Mouse (Mus musculus) yolk sac, embryonic 10.5 days (tissue): ENCODE measurements at regions not wholly inside any gene's neighbourhood (a gene's known extent, or its start where the extent isn't known, plus 50 kb on each side); places are given as distances from the start of the nearest gene placed in this dataset.

Experiments
- DNase-seq: peaks from one replicate; pipeline ENCODE4 v3.0.0-alpha.2; 2017; ENCODE audit warnings: low spot score

- DNase-seq, result no peak
Measured at GRCm38 (mm10) chr10:117541487-117541886, 87.8 kb upstream of the Cpm start.

- no peak for DNase-seq
Measured at GRCm38 (mm10) chr10:117540747-117541398, 88.4 kb upstream of the Cpm start.

GRCm38 (mm10) chr10:117540112-117540594 lies 89.1 kb upstream of the Cpm start:
- DNase-seq, result no peak

- no peak for DNase-seq
Measured at GRCm38 (mm10) chr10:117539532-117539931, 89.8 kb upstream of the Cpm start.

- DNase-seq, result no peak
Measured at GRCm38 (mm10) chr10:117538725-117539124, 90.6 kb upstream of the Cpm start.

GRCm38 (mm10) chr10:117536769-117537599 lies 92.3 kb upstream of the Cpm start:
- DNase-seq, result no peak

GRCm38 (mm10) chr10:117535843-117536242 lies 93.5 kb upstream of the Cpm start:
- no peak for DNase-seq

GRCm38 (mm10) chr10:117534992-117535719 lies 94.1 kb upstream of the Cpm start:
- no peak for DNase-seq

- DNase-seq, result no peak
Measured at GRCm38 (mm10) chr10:117534478-117534877, 94.8 kb upstream of the Cpm start.

- DNase-seq, result no peak
Measured at GRCm38 (mm10) chr10:117533541-117534386, 95.5 kb upstream of the Cpm start.

- no peak for DNase-seq
Measured at GRCm38 (mm10) chr10:117532750-117533540, 96.4 kb upstream of the Cpm start.

- DNase-seq, result no peak
Measured at GRCm38 (mm10) chr10:117531798-117532747, 97.2 kb upstream of the Cpm start.

GRCm38 (mm10) chr10:117530859-117531602 lies 98.3 kb upstream of the Cpm start:
- no peak for DNase-seq

- no peak for DNase-seq
Measured at GRCm38 (mm10) chr10:117530007-117530858, 99.1 kb upstream of the Cpm start.

GRCm38 (mm10) chr10:117529269-117530006 lies 99.9 kb upstream of the Cpm start:
- no peak for DNase-seq

GRCm38 (mm10) chr10:117528575-117529268 lies 100.6 kb upstream of the Cpm start:
- no peak for DNase-seq

GRCm38 (mm10) chr10:117527979-117528378 lies 101.3 kb upstream of the Cpm start:
- no peak for DNase-seq
